Mouse (Mus musculus): Measurements from ENCODE around the gene Rab4a. TPM values are rescaled to one million over a fixed set of nuclear protein-coding genes. Genes with fewer than 3 reads are reported as not detected.

Rab4a gene
- total RNA-seq, 2 experiments from 2014 or later, result 49.2 to 52.3 TPM

DNA sequence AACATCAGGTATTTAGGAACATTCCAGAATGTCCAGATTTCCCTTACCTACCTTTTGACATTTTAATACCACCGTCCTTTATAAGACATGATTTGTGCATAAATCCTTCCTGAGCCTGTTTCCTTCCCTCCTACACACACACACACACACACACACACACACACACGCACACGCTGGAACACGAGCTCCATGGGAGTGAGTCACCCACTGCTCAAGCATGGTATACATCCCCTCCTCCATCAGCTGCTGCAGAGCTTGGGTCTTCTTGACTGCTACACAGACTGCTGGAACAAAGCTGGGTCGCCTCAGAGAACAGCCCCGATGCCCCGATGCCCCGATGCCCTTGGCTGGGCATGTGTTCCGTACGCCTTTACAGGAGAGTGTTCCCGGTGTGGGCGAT is 40.7 kb downstream of the Rab4a start:
- DNase-seq (ENCODE audit: low spot score in 2 of 2), result no peak

GRCm38 (mm10) chr8:123847546-123847945 is 41.8 kb downstream of the Rab4a start:
- DNase-seq (ENCODE audit: low spot score in 2 of 2), result no peak

DNA sequence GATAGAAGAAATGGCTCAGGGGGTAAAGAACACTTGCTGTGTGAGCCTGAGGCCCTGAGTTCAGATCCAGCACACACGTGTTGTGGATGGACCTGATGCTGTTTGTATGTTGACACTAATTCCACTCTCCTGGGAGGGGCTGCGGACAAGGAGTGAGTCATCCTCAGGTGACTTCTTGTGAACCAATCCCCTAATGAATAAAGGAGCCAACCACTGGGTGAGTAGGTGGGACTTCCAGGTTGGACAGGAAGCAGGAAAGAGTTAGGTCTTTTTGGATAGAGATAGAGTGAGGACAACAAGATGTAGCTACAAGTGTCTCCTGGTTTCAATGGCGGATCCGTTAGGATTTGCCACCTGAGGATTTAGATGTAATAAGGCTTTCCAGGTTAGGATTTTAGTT is 43.6 kb downstream of the Rab4a start:
- DNase-seq (ENCODE audit: low spot score in 2 of 2), result no peak

GRCm38 (mm10) chr8:123851590-123851989 is 45.8 kb downstream of the Rab4a start:
- DNase-seq (ENCODE audit: low spot score in 2 of 2), result no peak

DNA sequence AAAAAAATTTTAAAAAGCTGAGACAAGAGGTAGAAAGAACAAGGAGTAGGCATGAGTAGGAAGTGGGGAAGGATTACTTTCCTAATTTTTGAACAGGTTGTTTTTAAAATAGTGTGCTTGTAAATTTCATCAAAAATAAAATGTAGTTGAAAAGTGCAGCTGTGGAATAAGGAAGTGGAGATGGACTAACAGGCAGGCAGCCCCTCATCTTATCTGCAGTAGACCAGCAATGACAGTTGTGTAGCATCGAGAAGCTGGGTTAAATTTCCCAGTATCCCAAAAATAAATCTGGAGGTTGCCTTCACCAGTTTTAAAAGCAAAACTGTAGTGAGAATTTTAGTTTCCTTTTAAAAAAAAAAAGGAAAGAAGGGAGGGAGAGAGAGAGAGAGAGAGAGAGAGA is 48.5 kb downstream of the Rab4a start:
- DNase-seq (ENCODE audit: low spot score in 2 of 2), result no peak

DNA sequence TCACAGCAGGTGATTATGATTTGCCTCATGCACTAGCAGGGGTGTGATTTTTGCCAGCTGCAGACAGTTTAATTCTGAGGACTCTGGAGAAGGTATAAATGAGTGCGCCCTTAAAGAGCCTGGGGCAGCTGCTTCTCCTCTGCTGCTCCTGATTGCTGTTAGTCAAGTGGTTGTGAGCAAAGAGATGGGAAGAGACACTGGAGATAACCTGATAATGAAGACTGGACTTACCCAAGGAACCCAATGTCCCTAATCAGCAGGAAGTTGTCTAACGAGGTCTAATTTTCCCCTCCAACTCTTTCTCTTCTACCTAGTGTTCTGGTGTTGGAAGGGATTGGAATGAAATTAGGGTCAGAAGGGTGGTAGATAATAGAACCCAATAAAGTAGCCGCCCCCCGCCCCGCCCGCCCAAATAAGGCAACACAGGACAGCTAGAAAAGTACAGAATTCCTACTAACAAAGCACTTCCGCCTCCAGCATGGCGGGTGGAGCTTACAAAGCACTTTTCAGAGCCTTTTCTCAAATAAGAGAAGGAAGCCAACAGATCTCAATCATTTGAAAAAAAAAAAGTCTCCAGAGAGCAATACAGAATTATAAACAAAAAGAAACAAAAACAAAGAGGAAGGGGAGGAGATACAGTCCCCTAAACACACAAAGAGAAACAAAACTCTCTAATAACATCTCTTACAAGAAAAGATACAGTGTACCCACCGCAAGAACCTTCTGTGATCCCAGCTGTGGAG is 49.1 kb downstream of the Rab4a start:
- DNase-seq (ENCODE audit: low spot score in 2 of 2), result no peak

DNA sequence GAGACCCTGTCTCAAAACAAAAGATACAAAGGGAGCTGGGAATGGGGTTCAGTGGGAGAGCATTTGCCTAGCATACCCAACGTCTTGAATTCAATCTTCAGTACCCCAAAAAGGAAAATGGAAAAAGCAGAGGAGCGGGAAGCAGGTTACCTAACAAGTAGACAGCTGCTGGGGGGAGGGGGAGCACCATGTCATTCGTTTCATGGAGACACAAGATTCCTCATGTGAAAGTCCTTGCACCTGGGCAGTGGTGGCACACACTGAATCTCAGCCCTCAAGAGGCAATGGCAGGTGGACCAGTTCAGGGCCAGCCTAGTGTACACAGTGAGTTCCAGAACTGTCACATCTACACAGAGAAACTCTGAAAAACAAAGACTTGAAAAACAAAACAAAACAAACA is 51.6 kb downstream of the Rab4a start:
- no peak for DNase-seq (ENCODE audit: low spot score in 2 of 2)

GRCm38 (mm10) chr8:123858574-123858940 is 52.8 kb downstream of the Rab4a start:
- DNase-seq (ENCODE audit: low spot score in 2 of 2), result no peak

GRCm38 (mm10) chr8:123858941-123859647 is 53.3 kb downstream of the Rab4a start:
- peak; percentile 85 to 93 for DNase-seq (ENCODE audit: low spot score in 2 of 2)

GRCm38 (mm10) chr8:123859648-123860259 is 54.0 kb downstream of the Rab4a start, which contains the start of gene Ccsap:
TSS of gene Ccsap (minus strand) at chr8:123860209.
- DNase-seq (ENCODE audit: low spot score in 2 of 2), result peak; percentile 61 to 73

- DNase-seq (ENCODE audit: low spot score in 2 of 2), result no peak
These were observed 54.6 kb downstream of the Rab4a start for GRCm38 (mm10) chr8:123860386-123860785.

DNA sequence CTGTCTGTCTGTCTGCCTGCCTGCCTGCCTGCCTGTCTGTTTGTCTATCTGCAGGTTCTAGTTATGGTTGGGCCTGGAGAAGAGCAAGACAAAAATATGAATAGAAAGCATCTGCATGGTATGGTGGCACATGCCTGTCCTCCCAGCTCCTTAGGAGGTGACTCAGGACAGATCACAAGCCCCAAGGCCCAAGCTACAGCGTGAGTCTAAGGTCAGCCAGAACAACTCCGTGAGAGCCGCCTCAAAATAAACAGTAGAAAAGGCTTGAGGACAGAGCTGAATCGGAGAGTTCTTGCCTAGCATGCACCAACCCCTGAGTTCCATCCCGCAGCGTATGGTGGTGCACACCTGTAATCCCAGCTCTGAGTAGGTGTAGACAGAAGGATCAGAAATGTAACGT is 60.0 kb downstream of the Rab4a start:
- DNase-seq (ENCODE audit: low spot score in 2 of 2), result no peak

DNA sequence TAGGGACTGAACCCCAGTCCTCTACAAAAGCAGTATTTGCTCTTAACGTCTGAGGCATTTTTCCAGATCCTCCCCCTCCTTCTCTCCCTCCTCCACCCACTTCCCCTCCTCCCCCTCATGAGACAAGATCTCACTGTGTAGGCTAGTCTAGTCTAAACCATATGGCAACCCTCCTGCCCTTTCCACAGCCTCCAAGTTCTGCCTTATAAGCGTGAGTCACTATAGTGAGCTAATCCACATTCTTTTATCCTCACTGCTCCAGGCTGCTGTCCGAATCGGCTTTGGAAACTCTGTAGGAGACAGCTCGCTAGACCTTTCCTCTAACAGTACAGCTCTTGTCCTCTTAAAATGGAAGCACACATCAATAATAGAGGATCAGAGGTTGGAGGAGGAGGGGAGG is 61.2 kb downstream of the Rab4a start:
- DNase-seq (ENCODE audit: low spot score in 2 of 2), result no peak

- peak in 1 of 2 experiments; percentile 11 for DNase-seq (ENCODE audit: low spot score in 2 of 2)
These were observed 66.3 kb downstream of the Rab4a start for GRCm38 (mm10) chr8:123872048-123872447.

GRCm38 (mm10) chr8:123873364-123873763 is 67.6 kb downstream of the Rab4a start:
- no peak for DNase-seq (ENCODE audit: low spot score in 2 of 2)

DNA sequence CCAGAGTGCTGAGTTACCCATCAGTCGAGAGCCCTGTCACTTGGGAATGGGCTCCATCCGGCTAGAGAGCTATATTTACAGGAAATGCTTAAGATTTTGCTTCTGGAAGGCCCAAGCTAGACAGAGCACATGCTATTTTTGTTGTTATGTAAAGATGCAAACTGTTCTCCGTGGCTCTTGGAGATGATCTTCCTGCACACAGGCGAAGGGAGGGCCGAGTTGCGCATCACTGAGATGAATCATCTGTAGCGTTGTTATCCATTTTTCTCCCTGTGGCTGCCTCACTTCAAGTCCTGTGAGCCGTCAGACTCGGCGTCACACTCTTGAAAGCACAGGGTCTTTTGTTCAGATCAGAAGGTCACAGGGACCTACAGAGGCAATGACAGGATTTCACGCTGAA is 68.5 kb downstream of the Rab4a start:
- DNase-seq (ENCODE audit: low spot score in 2 of 2), result no peak

DNA sequence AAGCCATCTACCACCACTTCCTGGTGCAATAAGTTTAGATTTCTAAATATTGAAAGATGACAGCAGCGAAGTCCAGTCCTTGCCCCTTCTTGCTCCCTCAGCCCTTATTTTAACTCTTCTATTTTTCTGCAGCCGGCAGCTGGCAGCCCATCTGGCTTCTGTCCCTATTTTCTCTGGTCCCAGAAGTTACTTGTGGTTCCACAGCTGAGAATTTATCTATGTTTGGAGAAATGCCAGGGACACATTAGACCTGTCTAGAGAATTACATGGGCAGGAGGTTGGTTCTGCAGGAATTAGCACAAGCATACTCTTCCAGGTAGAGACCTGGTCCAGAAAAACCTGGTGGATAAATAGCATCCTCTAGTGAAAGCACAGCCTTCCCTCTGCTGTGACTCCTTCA is 72.1 kb downstream of the Rab4a start:
- no peak for DNase-seq (ENCODE audit: low spot score in 2 of 2)

DNA sequence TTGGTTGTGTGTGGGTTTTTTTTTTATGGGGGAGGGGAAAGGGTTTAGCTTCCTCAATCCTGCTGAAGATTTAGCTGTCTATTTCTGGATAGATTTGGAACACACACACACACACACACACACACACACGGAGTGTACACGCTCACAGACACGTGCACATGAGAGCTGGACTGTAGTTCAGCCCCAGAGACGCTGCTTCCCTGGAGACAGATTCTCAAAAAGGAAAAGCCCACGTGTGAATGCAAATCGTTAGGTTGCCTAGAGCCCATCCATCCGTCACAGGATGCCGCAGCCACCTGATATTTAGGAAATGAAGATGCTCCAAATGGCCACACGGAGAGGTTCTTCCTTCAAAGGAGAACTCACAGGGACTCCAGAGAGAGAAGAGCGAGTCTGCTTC is 74.5 kb downstream of the Rab4a start:
- peak; percentile 44 to 46 for DNase-seq (ENCODE audit: low spot score in 2 of 2)

DNA sequence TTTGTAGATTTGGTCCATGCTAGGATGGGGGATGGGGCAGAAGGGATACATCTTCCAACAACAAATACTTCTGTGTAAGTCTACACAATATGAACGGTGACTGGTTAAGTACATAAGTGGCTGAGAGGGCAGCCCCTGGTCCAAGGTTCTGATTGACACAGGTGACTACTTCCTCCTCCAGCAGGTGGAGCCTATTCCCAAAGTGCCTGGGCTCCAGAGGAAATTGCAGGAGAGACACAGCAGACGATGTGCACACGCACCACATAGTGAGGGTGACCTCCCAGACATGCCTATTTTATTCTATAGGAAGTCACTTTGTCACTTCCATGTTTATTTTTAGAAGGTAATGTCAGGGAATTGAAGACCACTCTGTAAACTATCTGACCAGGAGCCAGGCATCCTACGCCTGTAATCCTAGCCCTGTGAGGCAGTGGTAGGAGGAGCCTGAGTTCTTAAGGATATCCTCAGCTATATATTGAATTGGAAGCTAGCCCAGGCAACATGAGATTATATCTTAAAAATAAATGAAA is 75.1 kb downstream of the Rab4a start:
- DNase-seq (ENCODE audit: low spot score in 2 of 2), result no peak

DNA sequence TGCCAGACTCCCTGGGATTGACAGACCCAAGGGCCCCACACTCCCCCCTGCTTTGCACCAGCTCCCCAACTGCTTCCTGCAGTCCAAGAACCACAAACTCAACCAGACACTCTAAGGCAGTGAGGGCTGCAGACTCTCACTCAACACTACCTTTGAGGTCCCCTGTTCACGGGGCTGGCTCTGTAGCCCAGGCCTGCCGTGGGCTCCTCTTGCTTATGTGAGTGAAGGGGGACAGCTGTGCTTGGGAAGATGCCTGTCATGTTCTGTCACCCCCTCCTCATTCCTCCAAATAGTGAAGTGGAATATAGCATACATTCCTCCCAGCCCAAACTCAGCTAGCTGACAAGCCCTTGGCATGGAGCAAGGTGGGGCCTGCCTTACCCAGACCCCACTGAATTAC is 76.6 kb downstream of the Rab4a start:
- DNase-seq (ENCODE audit: low spot score in 2 of 2), result no peak

DNA sequence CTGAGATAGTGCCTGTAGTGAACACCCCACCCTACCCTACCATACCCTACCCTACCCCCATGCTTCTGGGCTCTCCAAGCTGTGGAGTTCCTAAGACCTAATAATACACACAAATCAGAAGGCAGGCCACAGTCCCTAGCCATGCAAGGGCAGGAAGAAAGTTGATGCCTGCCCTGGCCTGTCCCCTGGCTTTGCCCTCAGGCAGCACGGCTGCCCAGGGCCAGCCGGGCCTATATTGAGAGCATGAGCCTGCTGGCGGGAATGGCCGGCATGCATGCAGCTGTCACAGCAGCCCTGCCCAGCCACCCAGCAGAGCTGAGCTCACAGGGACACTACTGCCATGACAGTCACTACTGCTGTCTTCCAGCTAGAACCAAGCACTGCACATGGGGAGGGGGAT is 77.3 kb downstream of the Rab4a start:
- no peak for DNase-seq (ENCODE audit: low spot score in 2 of 2)

Data from layer of hippocampus, postnatal 10 days (tissue).